Mouse (Mus musculus): ENCODE results near the gene Mylpf.

DNA sequence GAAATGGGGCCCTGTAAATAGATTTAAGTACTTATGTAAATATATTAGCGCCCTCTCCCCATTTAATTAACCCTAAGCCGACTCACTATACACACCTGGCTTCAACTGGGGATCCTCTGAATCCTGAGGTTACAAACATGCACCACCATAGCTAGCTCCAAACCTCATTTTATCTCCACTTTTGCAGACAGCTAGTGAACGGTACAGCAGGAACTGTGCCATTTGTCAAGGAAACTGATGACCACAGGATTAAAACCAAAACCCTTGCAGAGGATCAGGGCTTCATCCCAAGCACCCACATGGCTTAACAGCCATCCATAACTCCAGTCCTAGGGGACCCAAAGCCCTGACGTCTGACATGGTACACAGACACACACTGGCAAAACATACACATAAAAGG is 46.3 kb downstream of the Mylpf start:
- TF ChIP-seq CTCF (IDR thresholded peaks at IDR 0.05; ENCODE audit: extremely low read depth, insufficient read depth, low read length) (no peak), POLR2A (IDR thresholded peaks at IDR 0.05; ENCODE audit: extremely low read depth, insufficient read depth, low read length) (no peak)
